Mouse (Mus musculus) neutrophil, adult 5-6 weeks (primary cell): ENCODE results near the gene Arhgap9. TPM values are rescaled to one million over a fixed set of nuclear protein-coding genes. Genes with fewer than 3 reads are reported as not detected.

Experiments used
- ATAC-seq: fragments of 151-379, 151-347 bp; 2 replicates; pipeline ENCODE4 v1.8.0; 2017; ENCODE audit warnings: mild to moderate bottlenecking, moderate TSS enrichment; ENCODE audit not compliant: insufficient number of reproducible peaks, poor library complexity, low FRiP score, severe bottlenecking; ENCODE audit errors: extremely low read depth
- total RNA-seq: library from RNA; stranded (forward); fragments of 200-1000 nt; gene quantifications from 2 replicates; pipeline ENCODE4 v1.2.3, GENCODE M21; 2017

Arhgap9 gene
- total RNA-seq, 1 experiment from 2014 or later, result 150 TPM

DNA sequence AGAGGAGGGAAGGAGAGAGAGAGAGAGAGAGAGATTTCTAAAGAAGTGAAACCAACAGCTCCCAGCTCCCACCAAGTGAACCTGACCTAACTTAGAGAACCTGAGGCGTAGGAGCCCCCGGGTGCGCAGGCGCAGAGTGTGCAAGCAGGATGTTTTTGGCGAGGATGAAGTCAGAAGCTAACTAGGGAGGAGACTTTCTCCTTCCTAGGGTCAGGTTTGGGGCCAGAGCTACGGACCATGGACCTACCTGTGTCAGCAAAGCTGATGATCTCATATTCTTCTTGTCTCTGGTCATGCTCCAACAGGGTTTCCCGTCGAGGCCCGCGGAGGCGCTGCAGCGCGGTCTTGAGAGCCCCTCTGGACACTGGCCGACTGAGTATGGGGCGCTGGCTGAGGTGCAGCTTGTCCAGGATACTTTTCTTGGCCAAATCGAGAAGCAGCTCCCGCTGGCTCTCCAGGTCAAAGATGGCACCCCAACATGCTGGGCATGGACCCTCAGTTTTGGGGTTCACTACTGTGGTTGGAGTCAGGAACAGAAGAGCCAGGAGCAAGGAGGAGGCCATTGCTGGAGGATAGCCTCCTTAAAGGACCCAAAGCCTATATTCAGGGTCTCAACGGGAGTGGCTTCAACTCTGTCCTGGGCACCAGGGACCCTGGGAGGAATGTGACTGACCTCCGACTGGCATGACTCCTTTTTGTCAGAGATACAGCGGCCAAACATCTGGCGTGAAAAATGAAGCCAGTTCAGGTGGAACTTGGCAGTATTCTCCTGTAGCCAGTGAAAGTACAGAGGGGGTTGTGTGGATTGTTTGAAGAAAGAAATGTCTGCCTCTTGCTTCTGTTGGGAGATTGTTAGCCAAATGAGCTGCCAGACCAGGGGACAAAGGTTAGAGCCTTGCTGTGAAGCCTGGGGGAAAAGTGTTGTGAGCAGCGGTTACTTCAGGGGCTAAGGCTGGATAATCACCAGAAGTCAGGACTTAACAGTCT, 48.4 kb downstream of the Arhgap9 start, which contains the start of gene Inhbc:
Inhbc (minus strand) TSS at position 598 of the 987 bp plus-strand sequence.
- no peak for ATAC-seq

GRCm38 (mm10) chr10:127371023-127371422, 49.3 kb downstream of the Arhgap9 start:
- no peak for ATAC-seq

DNA sequence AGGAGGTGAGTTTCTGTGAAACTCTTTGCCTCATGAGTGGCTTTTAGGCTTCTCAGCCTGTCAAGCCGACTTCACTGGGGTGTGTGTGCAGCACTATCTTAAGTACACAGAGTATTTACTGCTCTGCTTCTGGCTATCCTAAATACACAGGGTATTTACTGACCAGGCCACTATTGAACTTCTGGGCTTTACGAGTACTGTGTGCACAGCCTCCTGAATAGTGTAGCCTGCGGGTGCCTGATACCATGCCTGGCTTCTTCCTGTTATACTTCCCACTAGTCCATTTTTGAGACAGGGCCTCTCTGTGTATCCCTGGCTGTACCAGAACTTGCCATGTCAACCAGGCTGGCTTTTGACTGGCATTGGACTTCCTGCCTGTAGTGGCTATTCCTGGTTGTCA, 55.9 kb downstream of the Arhgap9 start:
- ATAC-seq, result no peak

Other genes with a start within 250 kb of the Arhgap9 start
- 54.4 and 60.8 TPM in 2 replicates for gene Agap2, start 246.7 kb upstream of the Arhgap9 start, total RNA-seq
- gene Os9, start 200.8 kb upstream of the Arhgap9 start, total RNA-seq, result 157 and 176 TPM in 2 replicates
- 246 and 273 TPM in 2 replicates for gene B4galnt1, start 156.7 kb upstream of the Arhgap9 start, total RNA-seq
- 2.5 and 3.0 TPM in 2 replicates for gene Slc26a10, start 141.3 kb upstream of the Arhgap9 start, total RNA-seq
- gene Arhgef25, start 131.9 kb upstream of the Arhgap9 start, total RNA-seq, result not detected in 2 replicates
- 9.0 and 11.5 TPM in 2 replicates for gene Dtx3, start 126.2 kb upstream of the Arhgap9 start, total RNA-seq
- 36.5 and 37.1 TPM in 2 replicates for gene Pip4k2c, start 110.4 kb upstream of the Arhgap9 start, total RNA-seq
- not detected in 2 replicates for gene Kif5a, start 58.6 kb upstream of the Arhgap9 start, total RNA-seq
- 89.5 and 94.5 TPM in 2 replicates for gene Dctn2, start 55.6 kb upstream of the Arhgap9 start, total RNA-seq
- 19.9 and 27.8 TPM in 2 replicates for gene Mbd6, start 32.9 kb upstream of the Arhgap9 start, total RNA-seq
- 57.0 and 63.3 TPM in 2 replicates for gene Mars, start 10.2 kb upstream of the Arhgap9 start, total RNA-seq
- gene Gli1, start 20.0 kb downstream of the Arhgap9 start, total RNA-seq, result not detected in 2 replicates
- gene Inhbe, start 32.4 kb downstream of the Arhgap9 start, total RNA-seq, result 0.12 TPM in 1 of 2 replicates, not detected in the other
- gene Inhbc, start 48.5 kb downstream of the Arhgap9 start, total RNA-seq, result not detected in 2 replicates
- 51.8 and 67.4 TPM in 2 replicates for gene R3hdm2, start 58.4 kb downstream of the Arhgap9 start, total RNA-seq
- gene Stac3, start 179.7 kb downstream of the Arhgap9 start, total RNA-seq, result 6.0 and 9.8 TPM in 2 replicates
- not detected in 2 replicates for gene Ndufa4l2, start 193.0 kb downstream of the Arhgap9 start, total RNA-seq
- gene Shmt2, start 200.5 kb downstream of the Arhgap9 start, total RNA-seq, result 22.8 and 25.0 TPM in 2 replicates
- gene Nxph4, start 212.6 kb downstream of the Arhgap9 start, total RNA-seq, result not detected in 2 replicates